Mouse (Mus musculus) spleen, postnatal 4 days (tissue): ENCODE results near the gene Xpo5.

Experiments used
- DNase-seq, 2 experiments: peaks; one replicate each; pipeline ENCODE4 v3.0.0; 2022; ENCODE audit warnings: low spot score in 2 of 2

Xpo5 gene

GRCm38 (mm10) chr17:46201151-46201550, 1.4 kb upstream of the Xpo5 start:
- peak in 1 of 2 experiments; percentile 29 for DNase-seq

DNA sequence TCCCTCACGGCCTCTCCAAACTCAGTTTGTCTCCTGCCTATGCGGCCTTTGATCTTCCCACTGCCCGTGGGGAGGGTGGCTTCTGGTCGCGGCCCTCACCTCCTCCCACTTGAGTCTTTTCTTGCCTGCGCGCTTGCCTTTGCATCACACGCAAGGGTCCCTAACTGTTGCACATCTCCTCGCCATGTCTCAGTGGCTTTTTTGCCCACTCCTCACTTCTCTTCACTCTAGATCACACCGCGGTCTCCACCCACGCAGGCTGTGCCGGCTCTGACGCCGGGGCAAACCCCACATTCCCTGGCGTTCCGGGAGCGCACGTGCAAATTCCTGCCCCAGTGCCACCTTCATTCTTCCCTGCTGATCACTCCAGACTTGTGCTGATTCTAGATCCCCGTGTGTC, 496 bp downstream of the Xpo5 start:
- no peak for DNase-seq

GRCm38 (mm10) chr17:46206676-46207075, 4.1 kb downstream of the Xpo5 start:
- DNase-seq = no peak

DNA sequence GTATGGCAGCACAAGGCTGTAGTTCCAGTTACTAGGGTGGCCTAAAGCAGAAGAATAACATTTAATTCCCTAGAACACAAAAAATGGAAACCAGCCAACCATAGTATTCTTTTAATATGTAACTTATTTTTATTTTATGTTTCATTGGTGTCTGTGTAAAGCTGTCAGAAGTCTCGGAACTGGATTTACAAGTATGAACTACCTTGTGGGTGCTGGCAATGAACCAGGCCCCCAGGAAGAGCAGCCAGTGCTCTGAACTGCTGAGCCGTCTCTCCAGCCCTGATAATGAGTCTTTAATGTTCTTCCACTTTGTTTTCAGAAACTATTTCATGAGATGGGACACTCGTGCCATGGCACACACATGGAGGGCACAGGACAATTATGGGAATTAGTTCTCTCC, 8.0 kb downstream of the Xpo5 start:
- no peak for DNase-seq

DNA sequence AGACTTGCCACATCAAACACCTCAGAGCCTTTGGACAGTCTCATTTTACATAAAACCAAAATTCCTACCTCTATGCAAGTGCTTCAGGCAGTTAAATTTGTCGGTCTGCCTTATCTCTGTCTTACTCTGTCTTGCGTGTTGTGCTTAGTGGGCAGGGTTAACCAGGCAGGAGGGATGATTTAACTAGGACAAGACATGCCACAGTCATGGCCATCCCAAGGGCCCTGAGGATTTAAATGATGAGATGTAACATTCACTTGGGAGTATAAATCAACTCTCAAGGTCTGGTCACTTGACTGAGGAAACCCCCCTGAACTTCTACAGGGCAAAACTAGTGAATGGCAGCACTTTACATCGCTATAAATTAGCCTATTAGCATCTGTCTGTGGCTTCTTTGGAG, 19.0 kb downstream of the Xpo5 start:
- DNase-seq = no peak

DNA sequence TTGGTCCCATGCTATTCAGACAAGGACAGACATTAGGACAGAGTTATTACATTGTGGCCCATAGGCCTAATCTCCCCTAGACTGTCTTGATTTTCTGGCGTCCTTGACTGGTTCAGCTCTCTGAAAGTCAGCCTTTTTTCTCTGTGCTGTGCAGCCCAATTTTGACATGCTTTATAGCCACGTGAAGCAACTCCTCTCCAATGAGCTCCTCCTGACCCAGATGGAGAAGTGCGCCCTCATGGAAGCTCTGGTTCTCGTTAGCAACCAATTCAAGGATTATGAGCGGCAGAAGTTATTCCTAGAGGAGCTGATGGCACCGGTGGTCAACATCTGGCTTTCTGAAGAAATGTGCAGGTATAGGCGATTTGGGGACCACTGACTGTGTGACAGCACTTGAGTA, 25.0 kb downstream of the Xpo5 start:
- no peak for DNase-seq

GRCm38 (mm10) chr17:46236067-46236466, 33.5 kb downstream of the Xpo5 start:
- DNase-seq = no peak

DNA sequence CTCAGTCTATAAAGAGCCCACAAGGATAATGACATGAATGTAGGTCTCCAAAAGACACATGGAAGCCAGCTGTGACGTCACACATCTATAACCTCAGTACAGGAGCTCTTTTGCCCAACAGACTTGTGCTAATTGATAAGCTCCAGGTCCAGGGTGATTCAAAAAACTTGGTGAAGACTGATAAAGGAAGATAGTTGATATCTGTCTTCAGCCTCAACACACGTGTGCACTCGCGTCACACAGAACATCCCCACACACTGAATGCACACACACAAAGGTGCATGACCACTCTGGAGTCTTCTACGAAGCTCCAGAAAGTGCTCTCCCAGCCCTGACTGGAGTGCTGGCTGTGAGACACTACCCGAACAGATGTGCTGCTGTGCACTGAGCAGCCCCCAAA, 34.5 kb downstream of the Xpo5 start:
- DNase-seq = no peak

GRCm38 (mm10) chr17:46237480-46237879, 34.9 kb downstream of the Xpo5 start:
- DNase-seq = no peak

GRCm38 (mm10) chr17:46239516-46240114, 37.0 kb downstream of the Xpo5 start:
- no peak for DNase-seq

DNA sequence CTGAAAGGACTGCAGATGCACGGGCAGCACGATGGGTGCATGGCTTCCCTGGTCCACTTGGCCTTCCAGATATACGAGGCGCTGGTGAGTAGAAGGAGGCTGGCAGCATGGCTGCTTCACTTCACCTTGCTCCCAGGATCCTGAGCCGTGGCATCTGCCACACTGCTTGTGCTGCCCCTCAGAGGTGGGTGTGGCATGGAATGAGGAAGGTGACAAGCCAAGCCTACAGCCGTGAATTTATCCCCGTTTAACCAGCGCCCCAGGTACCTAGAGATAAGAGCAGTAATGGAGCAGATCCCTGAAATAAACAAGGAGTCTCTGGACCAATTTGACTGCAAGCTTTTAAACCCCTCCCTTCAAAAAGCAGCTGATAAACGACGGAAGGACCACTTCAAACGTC, 38.9 kb downstream of the Xpo5 start:
- DNase-seq = no peak

- DNase-seq = no peak
Measured at GRCm38 (mm10) chr17:46242274-46242673, 39.7 kb downstream of the Xpo5 start.

- DNase-seq = no peak
Measured at GRCm38 (mm10) chr17:46242993-46243392, 40.4 kb downstream of the Xpo5 start.

DNA sequence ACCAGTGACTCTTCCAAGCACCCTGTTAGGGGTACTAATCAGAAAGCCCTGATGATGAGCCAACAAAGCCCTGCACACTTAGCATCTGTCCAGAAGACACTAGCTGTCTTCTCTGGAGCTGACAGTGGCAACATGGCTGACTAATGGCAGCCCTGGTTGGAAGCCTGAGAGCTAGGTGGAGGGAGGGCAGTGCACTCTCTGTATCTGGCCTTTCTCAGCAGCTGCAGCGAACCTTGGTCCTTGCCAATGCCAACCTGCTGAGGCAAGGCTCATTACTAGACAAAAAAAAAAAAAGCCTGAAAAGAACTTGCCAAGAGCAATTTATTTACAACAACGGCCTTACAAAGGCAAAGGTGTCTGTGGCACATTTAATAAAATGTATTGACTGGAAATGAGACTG, 41.0 kb downstream of the Xpo5 start:
- DNase-seq = no peak

- peak in 1 of 2 experiments; percentile 61 for DNase-seq
Measured at GRCm38 (mm10) chr17:46244579-46244978, 42.0 kb downstream of the Xpo5 start.

DNA sequence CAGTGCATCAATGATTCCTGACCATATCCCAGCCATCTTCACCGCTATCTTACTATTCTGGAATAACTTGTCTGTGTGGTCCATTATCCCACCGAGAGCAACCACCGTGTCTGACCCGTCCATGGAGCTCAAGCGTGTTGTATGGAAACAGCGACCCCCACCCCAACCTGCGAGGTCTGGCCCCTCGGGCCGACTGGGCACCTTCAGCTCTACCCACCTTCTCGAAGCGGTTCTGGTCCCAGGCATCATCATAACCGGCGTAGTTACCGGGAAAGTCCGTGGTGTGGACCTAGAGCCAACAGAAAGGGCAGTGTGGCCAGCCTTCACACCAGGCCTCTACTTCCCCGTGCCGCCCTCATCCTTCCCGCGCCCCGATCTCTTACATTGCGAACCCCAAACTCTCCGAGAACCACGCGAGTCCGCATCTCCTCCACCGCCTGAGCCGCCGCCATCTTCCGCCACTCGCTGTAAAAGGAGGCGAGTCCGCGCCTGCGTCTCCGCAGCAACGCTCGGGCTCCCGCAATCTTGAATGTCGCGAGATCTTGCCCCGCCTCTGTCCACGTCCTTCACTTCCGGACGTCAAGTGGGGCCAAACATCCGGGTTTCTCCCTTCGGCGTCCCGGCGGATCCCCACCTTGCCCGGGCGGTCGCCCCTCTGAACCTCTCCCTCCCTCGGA, 45.1 kb downstream of the Xpo5 start, which contains the start of the genes Polr1c and Yipf3:
Gene Polr1c (minus strand): TSS at position 543 of the 677 bp plus-strand sequence.
Gene Yipf3 (plus strand): TSS at position 569 of the 677 bp plus-strand sequence.
- peak; percentile 93 to 96 for DNase-seq

DNA sequence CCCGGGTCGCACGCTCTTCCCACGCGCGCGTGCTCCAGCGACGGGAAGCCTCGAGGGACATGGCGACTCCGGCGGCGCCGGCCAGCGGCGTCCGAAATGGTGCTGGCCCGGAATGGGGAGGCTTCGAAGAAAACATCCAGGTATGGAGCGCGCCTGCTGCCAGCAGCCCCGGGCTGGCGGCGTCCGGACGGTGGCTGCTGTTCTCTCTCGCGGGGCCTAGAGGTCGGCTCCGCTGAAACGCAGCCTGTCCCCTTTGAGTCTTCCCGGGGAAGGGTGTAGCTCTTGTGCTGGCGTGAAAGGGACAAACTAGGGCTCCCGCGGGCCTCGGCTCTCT, 45.6 kb downstream of the Xpo5 start:
- no peak for DNase-seq

DNA sequence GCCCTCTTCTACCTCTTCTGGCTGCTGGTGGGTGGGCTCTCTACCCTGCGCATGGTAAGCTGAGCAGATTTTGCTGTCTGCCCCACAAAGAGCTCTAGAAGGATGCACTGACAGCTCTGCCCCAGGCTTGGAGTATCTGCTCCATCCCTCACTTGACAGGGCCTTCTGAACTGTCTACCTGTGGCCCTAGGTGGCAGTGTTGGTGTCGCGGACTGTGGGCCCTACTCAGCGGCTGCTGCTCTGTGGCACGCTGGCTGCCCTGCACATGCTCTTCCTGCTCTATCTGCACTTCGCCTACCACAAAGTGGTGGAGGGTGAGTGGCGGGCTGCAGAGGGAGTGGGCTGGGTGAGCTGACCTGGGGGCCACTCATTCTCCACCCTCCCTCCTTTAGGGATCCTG, 48.6 kb downstream of the Xpo5 start:
- DNase-seq = no peak

GRCm38 (mm10) chr17:46252571-46253451, 50.2 kb downstream of the Xpo5 start:
- peak in 1 of 2 experiments; percentile 54 for DNase-seq

DNA sequence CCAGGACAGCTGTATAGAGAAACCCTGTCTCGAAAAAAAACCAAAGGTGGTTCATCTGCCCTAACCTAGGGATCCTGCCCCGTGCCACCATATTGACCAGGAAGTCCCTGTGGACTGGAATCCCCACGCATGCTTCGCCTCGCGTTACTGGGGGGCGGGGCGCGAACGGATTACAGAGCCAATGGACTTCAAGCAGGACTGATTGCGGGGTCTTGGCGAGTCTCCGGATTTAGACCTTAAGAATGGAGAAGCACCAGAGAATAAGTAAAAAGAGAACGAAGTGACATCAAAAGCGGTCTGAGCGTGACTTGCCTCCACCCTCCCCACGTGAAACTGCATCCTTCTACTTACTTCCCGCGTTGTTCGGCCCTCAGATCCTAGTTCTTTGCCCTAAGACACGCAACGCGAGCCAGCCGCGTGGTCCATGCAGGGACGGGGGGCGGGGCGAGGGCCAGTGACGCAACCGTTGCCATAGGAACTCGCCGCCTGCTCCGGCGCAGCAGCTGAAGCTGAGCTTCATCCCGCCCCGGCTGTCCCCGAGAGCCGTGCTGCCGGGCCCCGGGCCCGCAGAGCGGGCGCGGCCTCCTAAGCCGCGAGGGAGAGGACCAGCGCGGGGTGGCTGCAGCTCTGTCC, 51.0 kb downstream of the Xpo5 start, which contains the start of gene Lrrc73:
Gene Lrrc73 (plus strand): TSS at position 80 of the 633 bp plus-strand sequence.
- DNase-seq = peak; percentile 86 to 94

DNA sequence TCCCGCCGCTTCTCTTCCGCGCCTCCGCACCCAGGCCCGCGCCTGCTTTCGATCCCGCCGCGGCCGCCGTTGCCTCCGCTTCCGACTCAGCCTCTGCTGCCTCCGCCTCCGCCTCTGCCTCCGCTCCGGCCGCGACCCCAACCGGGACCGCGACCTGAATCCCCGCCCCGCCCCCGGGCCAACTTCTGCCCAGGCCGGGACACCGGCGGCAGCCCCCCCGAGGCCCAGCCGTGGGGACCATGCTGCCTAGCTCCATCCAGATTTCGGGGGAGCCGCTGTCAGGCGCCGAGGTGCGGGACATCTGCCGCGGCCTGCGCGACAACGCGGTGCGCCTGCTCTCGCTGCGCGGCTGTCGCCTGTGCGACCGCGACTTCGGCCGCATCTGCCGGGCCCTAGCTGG, 51.5 kb downstream of the Xpo5 start:
- DNase-seq = peak; percentile 30 to 75

- DNase-seq = no peak
Measured at GRCm38 (mm10) chr17:46255147-46255546, 52.6 kb downstream of the Xpo5 start.
